Mouse (Mus musculus): Measurements from ENCODE around the gene Mettl7a1. TPM values are rescaled to one million over a fixed set of nuclear protein-coding genes. Genes with fewer than 3 reads are reported as not detected.
A peak's percentile ranks its signal among the peaks of the same experiment; 100 is the strongest.
"Not testable (repeated sequence)": the region's sequence is repeated elsewhere in the genome, so short reads cannot be mapped to it uniquely, and the experiment has no call there.

Gene Mettl7a1
- total RNA-seq, 1 experiment from 2014 or later: 102 TPM

DNA sequence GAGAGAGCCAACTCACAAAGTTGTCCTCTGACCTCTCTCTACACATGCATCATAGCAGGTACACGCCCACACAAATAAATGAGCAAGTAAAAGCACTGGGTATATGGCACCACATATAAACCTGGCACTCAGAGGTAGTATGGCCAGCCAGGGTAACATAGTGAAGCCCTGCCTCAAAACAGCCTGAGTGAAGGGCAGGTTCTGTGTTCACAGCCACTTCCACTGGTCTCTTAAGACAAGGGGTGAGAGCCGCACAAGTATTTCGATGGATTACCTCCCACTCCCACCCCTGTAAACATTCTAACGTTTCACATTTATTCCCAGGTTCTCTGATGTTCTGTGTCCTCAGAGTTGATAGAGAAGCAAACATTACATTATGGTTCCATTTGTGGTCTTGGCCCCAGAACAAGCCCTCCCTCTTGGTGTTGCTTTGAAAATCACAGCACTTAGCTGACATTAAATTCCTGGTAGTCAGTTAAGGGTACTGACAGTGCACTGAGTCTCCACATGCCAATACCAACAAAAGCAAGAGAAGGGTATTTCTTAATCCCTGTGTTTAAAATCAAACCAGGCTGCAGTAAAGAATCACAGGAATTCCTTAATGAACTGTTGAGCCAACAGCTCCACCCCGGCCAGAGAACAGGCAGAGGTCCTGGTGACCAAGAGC, 37.5 kb downstream of the Mettl7a1 start:
- DNase-seq: not testable (repeated sequence)

GRCm38 (mm10) chr15:100345484-100345883, 41.5 kb downstream of the Mettl7a1 start:
- no peak for DNase-seq

GRCm38 (mm10) chr15:100346761-100347160, 42.8 kb downstream of the Mettl7a1 start:
- no peak for DNase-seq

- no peak for DNase-seq
These were observed 45.6 kb downstream of the Mettl7a1 start for GRCm38 (mm10) chr15:100349496-100349895.

- no peak for DNase-seq
These were observed 47.6 kb downstream of the Mettl7a1 start for GRCm38 (mm10) chr15:100351501-100352060.

- no peak for DNase-seq
These were observed 48.8 kb downstream of the Mettl7a1 start, which contains the start of the genes Methig1 and Mettl7a2 for GRCm38 (mm10) chr15:100352711-100353250. TSS of gene Methig1 (plus strand) at chr15:100353149. TSS of gene Mettl7a2 (plus strand) at chr15:100353200.

DNA sequence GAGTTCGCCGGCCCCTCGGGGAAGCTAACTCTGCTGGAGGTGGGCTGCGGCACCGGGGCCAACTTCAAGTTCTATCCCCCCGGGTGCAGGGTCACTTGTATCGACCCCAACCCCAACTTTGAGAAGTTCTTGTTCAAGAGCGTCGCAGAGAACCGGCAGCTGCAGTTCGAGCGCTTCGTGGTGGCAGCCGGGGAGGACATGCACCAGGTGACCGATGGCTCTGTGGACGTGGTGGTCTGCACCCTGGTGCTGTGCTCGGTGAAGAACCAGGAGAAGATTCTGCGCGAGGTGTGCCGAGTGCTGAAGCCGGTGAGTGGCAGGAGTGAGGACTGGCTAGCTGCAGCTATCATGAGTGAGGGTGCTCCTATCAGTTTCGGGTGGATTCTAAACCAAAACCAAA, 49.5 kb downstream of the Mettl7a1 start:
- not testable (repeated sequence) for DNase-seq

DNA sequence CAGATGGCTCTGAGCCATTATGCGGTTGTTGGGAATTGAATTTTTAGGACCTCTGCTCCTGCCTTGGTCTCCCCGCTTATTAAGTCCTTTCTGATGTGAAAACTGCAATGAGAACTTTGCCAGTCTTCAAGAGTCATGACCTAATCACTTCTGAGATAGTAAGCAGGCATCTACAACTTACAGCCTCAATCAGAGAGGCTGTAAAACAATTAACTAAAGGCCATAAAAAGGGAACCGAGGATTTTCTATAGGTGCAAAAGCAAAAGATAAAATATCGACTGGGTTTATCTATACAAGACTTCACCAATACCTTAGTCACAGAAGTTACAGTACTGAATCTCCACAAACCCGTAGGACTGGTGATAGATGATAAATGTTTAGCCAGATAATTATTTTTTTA, 51.9 kb downstream of the Mettl7a1 start:
- no peak for DNase-seq

DNA sequence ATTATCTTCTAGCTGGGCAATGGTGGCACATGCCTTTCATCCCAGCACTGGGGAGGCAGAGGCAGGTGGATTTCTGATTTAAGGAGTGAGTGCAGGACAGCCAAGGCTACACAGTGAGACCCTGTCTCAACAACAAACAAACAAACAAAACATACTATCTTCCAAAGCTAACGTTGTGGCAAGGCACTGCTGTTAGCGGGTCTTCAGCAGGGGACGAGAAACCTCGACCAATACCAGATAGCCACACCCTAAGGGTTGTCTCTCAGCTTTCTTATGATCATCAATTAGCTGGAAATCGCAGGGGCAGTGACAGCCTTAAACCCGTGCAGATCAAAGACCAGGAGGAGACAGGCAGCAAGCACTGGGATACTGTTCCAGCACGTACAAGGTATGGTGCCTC, 60.3 kb downstream of the Mettl7a1 start, which contains the start of gene Higd1c:
Gene Higd1c, plus strand, starts transcription at position 301 of the 400 bp plus-strand sequence.
- DNase-seq: no peak

- DNase-seq: not testable (repeated sequence)
These were observed 62.0 kb downstream of the Mettl7a1 start for GRCm38 (mm10) chr15:100365967-100366366.

DNA sequence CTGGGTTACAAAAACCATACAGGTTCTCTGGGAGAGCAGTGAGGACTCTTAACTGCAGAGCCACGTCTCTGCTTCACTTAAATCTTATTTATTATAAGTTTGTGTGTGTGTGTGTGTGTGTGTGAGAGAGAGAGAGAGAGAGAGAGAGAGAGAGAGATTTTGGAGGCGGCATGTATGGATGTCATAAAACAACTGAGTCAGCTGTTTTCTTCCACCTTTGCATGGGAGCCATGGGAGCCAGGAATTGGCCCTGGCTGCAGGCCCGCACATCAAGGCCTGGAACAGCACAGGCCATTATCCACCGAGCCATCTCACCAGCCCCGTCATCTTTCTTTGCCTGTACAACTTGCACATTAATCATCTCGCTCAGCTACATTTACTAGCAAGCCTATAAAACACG, 63.2 kb downstream of the Mettl7a1 start:
- DNase-seq: no peak

- peak; percentile 71 for DNase-seq
These were observed 71.1 kb downstream of the Mettl7a1 start for GRCm38 (mm10) chr15:100375066-100375465.

DNA sequence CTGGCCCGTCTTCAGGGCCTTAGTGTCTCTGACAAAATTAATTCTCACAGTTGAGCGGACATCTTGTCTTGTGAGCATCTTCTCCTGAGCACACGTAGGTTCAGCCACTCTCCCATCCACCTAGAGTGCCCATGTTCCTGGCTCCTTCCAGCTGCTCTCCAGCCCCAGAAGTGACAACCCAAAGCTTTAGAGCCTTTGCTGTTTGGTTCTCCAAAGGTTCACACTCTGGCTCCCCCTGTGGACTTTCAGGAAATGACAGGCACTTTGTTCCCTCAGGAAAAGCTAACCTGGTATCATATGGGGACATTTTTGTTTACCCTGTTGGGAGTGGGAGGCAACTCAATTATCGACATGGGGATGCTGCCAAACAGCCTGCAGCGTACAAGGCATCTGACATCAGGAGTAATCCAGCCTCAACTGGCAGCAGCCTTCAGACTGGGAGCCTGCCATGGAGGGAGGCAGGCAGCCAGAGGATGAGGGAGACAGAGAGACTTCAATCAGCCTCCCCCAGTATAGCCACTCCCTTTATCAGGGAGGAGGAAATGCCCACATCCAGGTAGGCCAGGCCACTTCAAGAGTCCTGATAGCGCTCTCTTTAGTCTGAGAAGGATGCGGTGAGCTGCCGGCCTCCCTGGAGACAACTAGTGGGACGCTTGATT, 74.0 kb downstream of the Mettl7a1 start:
- not testable (repeated sequence) for DNase-seq

Other genes with a start within 250 kb of the Mettl7a1 start
- gene Atf1, start 76.3 kb upstream of the Mettl7a1 start, total RNA-seq (2021): 54.4 and 57.4 TPM in 2 replicates
- gene Tmprss12, start 23.3 kb upstream of the Mettl7a1 start, total RNA-seq (2021): not detected in 2 replicates
- 0.26 TPM in 1 of 2 replicates, not detected in the other for gene Mettl7a3, start 30.8 kb downstream of the Mettl7a1 start, total RNA-seq (2021)
- 0.68 and 0.78 TPM in 2 replicates for gene Methig1, start 49.0 kb downstream of the Mettl7a1 start, total RNA-seq (2021)
- gene Mettl7a2, start 49.1 kb downstream of the Mettl7a1 start, total RNA-seq (2021): 1.5 and 2.2 TPM in 2 replicates
- gene Higd1c, start 60.4 kb downstream of the Mettl7a1 start, total RNA-seq (2021): 0.83 TPM in 1 of 2 replicates, not detected in the other
- 0.19 TPM in 2 replicates for gene Gm5475, start 118.0 kb downstream of the Mettl7a1 start, total RNA-seq (2021)
- gene Slc11a2, start 120.9 kb downstream of the Mettl7a1 start, total RNA-seq (2021): 95.8 and 102 TPM in 2 replicates
- 287 and 307 TPM in 2 replicates for gene Letmd1, start 164.9 kb downstream of the Mettl7a1 start, total RNA-seq (2021)
- 5.8 and 6.1 TPM in 2 replicates for gene Csrnp2, start 191.3 kb downstream of the Mettl7a1 start, total RNA-seq (2021)
- gene Tfcp2, start 247.9 kb downstream of the Mettl7a1 start, total RNA-seq (2021): 19.9 and 25.0 TPM in 2 replicates